Mouse (Mus musculus) heart, embryonic 15.5 days (tissue): Measurements from ENCODE around the gene Pitpnc1. TPM values are rescaled to one million over a fixed set of nuclear protein-coding genes. Genes with fewer than 3 reads are reported as not detected.

Experiments
- ATAC-seq: fragments of 200-750 bp; cut with Nextera tagmentation; replicated peaks from 2 replicates; pipeline ENCODE4 v1.8.0; 2017; ENCODE audit warnings: low read depth, moderate TSS enrichment; ENCODE audit not compliant: insufficient number of reproducible peaks, insufficient read depth, low FRiP score
- H3K27ac ChIP-seq: fragments of 300-500 bp; sonication (generic); 2 replicates; pipeline ENCODE4 v1.5.1; 2015; ENCODE audit warnings: mild to moderate bottlenecking, inconsistent platforms
- H3K27me3 ChIP-seq: fragments of 300-500 bp; sonication (generic); 2 replicates; pipeline ENCODE4 v1.6.1; 2015; ENCODE audit warnings: inconsistent platforms
- H3K36me3 ChIP-seq: fragments of 300-500 bp; sonication (generic); 2 replicates; pipeline ENCODE4 v1.6.1; 2015; ENCODE audit warnings: mild to moderate bottlenecking, inconsistent platforms
- H3K4me1 ChIP-seq: fragments of 300-500 bp; sonication (generic); replicated peaks from 2 replicates; pipeline ENCODE4 v1.6.1; 2015; ENCODE audit warnings: inconsistent platforms
- H3K4me2 ChIP-seq: fragments of 300-500 bp; sonication (generic); 2 replicates; pipeline ENCODE4 v1.6.1; 2015; ENCODE audit warnings: inconsistent platforms, mild to moderate bottlenecking, moderate library complexity
- H3K4me3 ChIP-seq: fragments of 300-500 bp; sonication (generic); 2 replicates; pipeline ENCODE4 v1.5.1; 2015; ENCODE audit warnings: mild to moderate bottlenecking, inconsistent platforms
- H3K9ac ChIP-seq: fragments of 300-500 bp; sonication (generic); 2 replicates; pipeline ENCODE4 v1.6.1; 2015; ENCODE audit warnings: mild to moderate bottlenecking, inconsistent platforms
- H3K9me3 ChIP-seq: fragments of 300-500 bp; sonication (generic); replicated peaks from 2 replicates; pipeline ENCODE4 v1.6.1; 2016; ENCODE audit warnings: inconsistent platforms
- WGBS: fragments of 180-500 bp; shearing (Covaris S2); methylation state at CpG from one replicate; pipeline ENCODE4 v1.1.7; 2015; ENCODE audit warnings: mixed read lengths; 5-methylcytosine and 5-hydroxymethylcytosine counted together
- polyA plus RNA-seq: library from polyadenylated mRNA; unstranded; fragments of >200 nt; fragmentation: Nextera tagmentation; extraction: Ambion mirVana; gene quantifications from 2 replicates; pipeline ENCODE4 v1.2.1, GENCODE M21; 2015

Gene Pitpnc1
- polyA plus RNA-seq, 1 experiment from 2014 or later: 18.0 TPM

- WGBS: 67% methylated on average over 5 of the region's 5 CpGs
- H3K4me1 ChIP-seq: no peaks in the 10 kb centered on the region
- H3K27me3 ChIP-seq: no peaks in the 10 kb centered on the region
- H3K9ac ChIP-seq: no peak overlapping the region
- H3K36me3 ChIP-seq: no peaks in the 10 kb centered on the region; the same call in 1 of the 2 replicates
- no peak overlapping the region for H3K4me2 ChIP-seq
- H3K4me3 ChIP-seq: no peak overlapping the region
- H3K9me3 ChIP-seq: no peaks in the 10 kb centered on the region
- H3K27ac ChIP-seq: no peak overlapping the region
- ATAC-seq: no peak
Measured at GRCm38 (mm10) chr11:107213745-107214144, 256.8 kb downstream of the Pitpnc1 start.

- Histone ChIP-seq H3K9me3 (no peaks in the 10 kb centered on the region), H3K27me3 (no peaks in the 10 kb centered on the region), H3K4me3 (no peak overlapping the region), H3K9ac (no peak overlapping the region), H3K36me3 (no peaks in the 10 kb centered on the region), H3K4me2 (no peak overlapping the region), H3K27ac (no peak overlapping the region), H3K4me1 (no peaks in the 10 kb centered on the region)
- 75% methylated on average over 13 of the region's 13 CpGs for WGBS
- ATAC-seq: no peak
Measured at GRCm38 (mm10) chr11:107209818-107210217, 260.7 kb downstream of the Pitpnc1 start.

- ATAC-seq: no peak; the same call in 1 of the 2 replicates
- Histone ChIP-seq H3K9ac (0 out of 2 replicates have a peak overlapping the region, but pooled peaks have one; percentile 38), H3K4me1 (peaks cover 13% of the 10 kb centered on the region), H3K27me3 (no peaks in the 10 kb centered on the region), H3K4me2 (peak overlapping the region; percentile 57), H3K4me3 (peak overlapping the region; percentile 36), H3K27ac (peak overlapping the region; percentile 74), H3K36me3 (no peaks in the 10 kb centered on the region), H3K9me3 (no peaks in the 10 kb centered on the region)
- WGBS: 41% methylated on average over 11 of the region's 11 CpGs
Measured at GRCm38 (mm10) chr11:107201773-107202172, 268.7 kb downstream of the Pitpnc1 start.

- H3K9me3 ChIP-seq: no peaks in the 10 kb centered on the region
- ATAC-seq: no peak
- WGBS: 69% methylated on average over 5 of the region's 5 CpGs
Measured at GRCm38 (mm10) chr11:107199281-107199680, 271.2 kb downstream of the Pitpnc1 start.

GRCm38 (mm10) chr11:107195334-107195733 is 275.2 kb downstream of the Pitpnc1 start:
- no peak overlapping the region for H3K4me2 ChIP-seq
- H3K4me1 ChIP-seq: 0 out of 2 replicates have a peak, but pooled peaks cover 2% of the 10 kb centered on the region
- H3K9me3 ChIP-seq: no peaks in the 10 kb centered on the region
- 39% methylated on average over 2 of the region's 2 CpGs for WGBS
- no peak for ATAC-seq
- no peak overlapping the region for H3K4me3 ChIP-seq
- H3K36me3 ChIP-seq: no peaks in the 10 kb centered on the region
- H3K27ac ChIP-seq: 0 out of 2 replicates have a peak overlapping the region, but pooled peaks have one; percentile 31
- H3K27me3 ChIP-seq: no peaks in the 10 kb centered on the region
- no peak overlapping the region for H3K9ac ChIP-seq

More at GRCm38 (mm10) chr11:107199281-107199680, 271.2 kb downstream of the Pitpnc1 start:
- no peak overlapping the region for H3K4me3 ChIP-seq
- no peak overlapping the region for H3K4me2 ChIP-seq
- no peaks in the 10 kb centered on the region for H3K27me3 ChIP-seq
- no peak overlapping the region for H3K27ac ChIP-seq
- peaks cover 15% of the 10 kb centered on the region for H3K4me1 ChIP-seq
- H3K9ac ChIP-seq: no peak overlapping the region
- H3K36me3 ChIP-seq: no peaks in the 10 kb centered on the region

- 64% methylated on average over 2 of the region's 2 CpGs for whole genome bisulfite sequencing
- ATAC-seq: no peak
- no peaks in the 10 kb centered on the region for H3K9me3 ChIP-seq
- H3K9ac ChIP-seq: no peak overlapping the region
- H3K4me1 ChIP-seq: peaks cover 6% of the 10 kb centered on the region
- peaks cover 9% of the 10 kb centered on the region; the same call in 1 of the 2 replicates for H3K36me3 ChIP-seq
- no peak overlapping the region for H3K27ac ChIP-seq
- H3K27me3 ChIP-seq: no peaks in the 10 kb centered on the region
- H3K4me2 ChIP-seq: no peak overlapping the region
- no peak overlapping the region for H3K4me3 ChIP-seq
Measured at GRCm38 (mm10) chr11:107190376-107190775, 280.1 kb downstream of the Pitpnc1 start.

- Histone ChIP-seq H3K4me1 (peaks cover 6% of the 10 kb centered on the region), H3K27me3 (no peaks in the 10 kb centered on the region), H3K36me3 (peaks cover 24% of the 10 kb centered on the region), H3K9ac (peak within 1 kb of the TSS; percentile 72), H3K9me3 (no peaks in the 10 kb centered on the region), H3K4me2 (peak within 1 kb of the TSS; percentile 83), H3K4me3 (peak within 1 kb of the TSS; percentile 65), H3K27ac (peak within 1 kb of the TSS; percentile 69)
- WGBS: under 1% methylated on average over 62 of the region's 62 CpGs
- peak; percentile 92 for ATAC-seq
Measured at GRCm38 (mm10) chr11:107188565-107189552, 281.6 kb downstream of the Pitpnc1 start, which contains the start of gene Nol11. Nol11 (minus strand) TSS chr11:107189381.

GRCm38 (mm10) chr11:107183777-107184176 is 286.7 kb downstream of the Pitpnc1 start:
- H3K4me2 ChIP-seq: no peak overlapping the region
- ATAC-seq: peak; percentile 53; the same call in 1 of the 2 replicates
- 55% methylated on average over 8 of the region's 8 CpGs for WGBS
- peaks cover 6% of the 10 kb centered on the region for H3K4me1 ChIP-seq
- no peaks in the 10 kb centered on the region for H3K9me3 ChIP-seq
- peaks cover 64% of the 10 kb centered on the region for H3K36me3 ChIP-seq
- H3K4me3 ChIP-seq: no peak overlapping the region
- H3K27me3 ChIP-seq: no peaks in the 10 kb centered on the region
- no peak overlapping the region for H3K27ac ChIP-seq
- no peak overlapping the region for H3K9ac ChIP-seq

GRCm38 (mm10) chr11:107161215-107161614 is 309.3 kb downstream of the Pitpnc1 start:
- WGBS: 84% methylated on average over 4 of the region's 4 CpGs
- ATAC-seq: no peak

GRCm38 (mm10) chr11:107159034-107159433 is 311.5 kb downstream of the Pitpnc1 start:
- H3K27me3 ChIP-seq: no peaks in the 10 kb centered on the region
- no peak overlapping the region for H3K9ac ChIP-seq
- H3K4me2 ChIP-seq: no peak overlapping the region
- H3K4me1 ChIP-seq: peaks cover 18% of the 10 kb centered on the region
- no peaks in the 10 kb centered on the region for H3K9me3 ChIP-seq
- H3K4me3 ChIP-seq: no peak overlapping the region
- no peaks in the 10 kb centered on the region for H3K36me3 ChIP-seq
- H3K27ac ChIP-seq: no peak overlapping the region
- 66% methylated on average over 1 of the region's 1 CpGs for WGBS
- ATAC-seq: no peak

More at GRCm38 (mm10) chr11:107161215-107161614, 309.3 kb downstream of the Pitpnc1 start:
- H3K9ac ChIP-seq: no peak overlapping the region
- no peak overlapping the region for H3K4me2 ChIP-seq
- no peak overlapping the region for H3K4me3 ChIP-seq
- H3K9me3 ChIP-seq: no peaks in the 10 kb centered on the region
- no peaks in the 10 kb centered on the region for H3K27me3 ChIP-seq
- peaks cover 17% of the 10 kb centered on the region for H3K4me1 ChIP-seq
- no peak overlapping the region for H3K27ac ChIP-seq
- H3K36me3 ChIP-seq: peaks cover 6% of the 10 kb centered on the region
